Mouse (Mus musculus): ENCODE data around the gene Hnrnpl.

Hnrnpl gene

DNA sequence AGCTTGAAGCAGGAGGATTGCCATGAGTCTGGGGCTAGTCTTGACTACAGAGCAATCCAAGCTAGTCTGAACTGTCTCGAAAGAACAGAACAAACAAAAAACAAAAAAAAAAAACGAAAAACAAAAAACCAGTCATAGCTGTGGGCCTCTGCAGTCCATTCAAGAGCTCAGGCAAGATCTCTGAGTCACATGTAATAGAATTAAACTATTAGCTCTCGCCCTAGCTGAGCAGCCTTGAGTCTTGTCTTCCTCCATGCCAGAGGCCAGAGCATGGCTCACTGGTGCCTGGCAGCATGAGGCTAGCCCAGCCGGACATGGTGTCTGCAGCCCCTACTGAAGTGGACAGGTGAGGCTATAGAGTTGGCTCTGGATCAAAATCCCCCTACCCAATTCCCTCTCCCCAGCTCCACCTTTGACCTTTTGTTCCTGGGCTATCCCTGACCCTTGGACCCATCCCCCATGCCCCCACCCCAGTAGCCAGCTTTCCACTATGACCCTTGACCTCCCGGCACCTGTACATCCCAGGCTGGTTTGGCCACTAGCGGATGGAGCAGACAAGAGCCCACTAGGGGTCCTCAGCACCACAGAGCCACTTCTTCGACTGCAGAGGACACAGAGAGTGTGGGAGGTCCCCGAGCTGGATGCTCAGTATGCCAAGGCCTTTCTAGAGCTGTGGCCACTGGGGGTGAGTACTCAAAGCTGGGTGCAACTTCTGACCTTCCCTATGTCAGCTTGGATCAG is 18.1 kb upstream of the Hnrnpl start:
- no peak for DNase-seq (ENCODE audit: low spot score in 2 of 2)

GRCm38 (mm10) chr7:28791706-28792105 is 16.6 kb upstream of the Hnrnpl start:
- no peak for DNase-seq (ENCODE audit: low spot score in 2 of 2)

GRCm38 (mm10) chr7:28792391-28793185 is 15.8 kb upstream of the Hnrnpl start:
- DNase-seq (ENCODE audit: low spot score in 2 of 2), result no peak

DNA sequence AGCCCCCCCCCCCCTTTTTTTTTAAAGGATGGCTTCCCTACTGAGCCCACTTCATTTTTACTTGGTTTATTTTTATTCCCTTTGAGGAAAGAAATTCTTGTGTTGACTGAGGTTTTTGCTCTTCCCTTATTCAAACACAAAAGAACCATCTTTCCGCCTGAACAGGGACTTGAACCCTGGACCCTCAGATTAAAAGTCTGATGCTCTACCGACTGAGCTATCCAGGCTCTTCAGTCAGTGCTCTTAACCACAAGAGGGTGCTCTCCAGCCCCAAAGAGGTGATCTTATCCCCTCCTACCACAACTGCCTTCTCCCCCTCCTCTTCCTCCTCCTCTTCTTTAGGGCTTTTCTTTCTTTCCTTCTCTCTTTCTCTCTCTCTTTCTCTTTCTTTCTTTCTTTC is 14.5 kb upstream of the Hnrnpl start:
- DNase-seq (ENCODE audit: low spot score in 2 of 2), result no peak

DNA sequence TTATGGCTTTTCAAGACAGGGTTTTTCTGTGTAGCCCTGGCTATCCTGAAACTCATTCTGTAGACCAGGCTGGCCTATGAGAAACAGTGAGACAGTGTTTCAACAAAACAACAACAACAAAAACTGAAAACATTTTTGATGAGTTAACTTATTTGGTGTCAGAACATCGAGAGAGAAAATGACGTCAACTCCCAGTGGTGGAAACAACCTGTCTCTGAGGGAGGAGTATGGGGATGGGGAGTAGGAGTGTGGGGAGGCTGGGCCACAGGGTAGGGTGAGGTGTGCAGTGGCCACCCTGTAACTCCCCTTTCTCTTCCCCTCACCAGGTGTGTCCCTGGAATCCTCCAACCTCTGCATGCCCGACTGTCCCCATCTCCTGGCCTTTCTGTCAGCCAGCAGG is 13.8 kb upstream of the Hnrnpl start:
- no peak for DNase-seq (ENCODE audit: low spot score in 2 of 2)

DNA sequence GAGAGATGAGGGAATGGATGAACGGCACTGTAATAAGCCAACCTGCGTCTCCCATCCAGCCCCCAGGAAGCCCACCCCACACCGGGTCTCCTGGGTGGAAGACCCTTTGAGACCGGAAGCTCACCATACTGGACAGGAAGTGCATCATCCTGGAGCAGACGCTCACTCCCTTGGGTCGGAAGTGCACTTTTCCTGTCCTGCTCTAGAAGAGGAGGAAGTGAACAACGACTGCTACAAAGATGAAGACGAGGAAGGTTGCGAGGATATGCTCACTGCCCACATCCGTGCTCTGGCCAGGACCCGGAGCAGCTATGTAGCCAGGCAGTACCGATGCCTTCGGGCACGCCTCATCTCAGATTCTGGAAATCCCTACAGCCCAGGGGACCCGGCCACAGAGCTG is 12.5 kb upstream of the Hnrnpl start:
- no peak for DNase-seq (ENCODE audit: low spot score in 2 of 2)

DNA sequence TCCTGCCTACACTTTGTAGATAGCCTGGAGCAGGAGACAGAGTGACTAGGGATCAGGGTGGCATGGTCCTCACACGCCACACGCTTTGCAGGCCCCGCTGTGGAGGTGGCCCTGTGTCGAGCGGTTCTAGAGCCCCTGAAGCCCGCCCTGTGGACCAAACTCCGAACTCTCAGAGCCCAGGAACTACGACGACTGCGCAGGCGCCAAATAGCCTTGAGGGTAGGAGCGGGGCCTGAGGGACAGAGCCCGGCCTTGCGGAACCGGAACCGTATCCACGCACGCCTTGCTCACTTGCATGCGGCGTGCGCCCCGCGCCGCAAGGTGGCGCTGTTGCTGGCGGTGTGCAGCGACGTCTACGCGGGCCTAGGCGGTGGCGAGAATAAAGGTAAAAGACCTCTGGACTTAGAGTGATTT is 11.8 kb upstream of the Hnrnpl start:
- peak; percentile 80 to 84 for DNase-seq (ENCODE audit: low spot score in 2 of 2)

DNA sequence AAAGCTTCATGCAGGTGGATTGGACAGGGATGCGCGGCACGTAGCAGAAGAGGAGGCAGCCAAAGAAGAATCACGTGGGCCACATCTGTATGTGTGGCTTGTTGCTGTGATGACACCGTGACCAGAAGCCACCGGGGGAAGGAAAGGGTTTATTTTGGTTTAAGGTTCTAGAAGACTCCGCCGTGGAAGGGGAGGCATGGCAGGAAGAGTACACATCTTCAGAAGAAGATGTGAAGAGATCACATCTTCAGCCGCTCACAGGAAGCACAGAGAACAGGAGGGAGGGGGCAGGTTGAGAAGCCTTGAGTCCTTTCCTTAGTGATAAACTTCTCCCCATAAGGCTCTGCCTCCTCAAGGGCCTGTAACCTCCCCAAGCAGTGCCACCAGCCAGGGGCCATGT is 8.3 kb upstream of the Hnrnpl start:
- DNase-seq (ENCODE audit: low spot score in 2 of 2), result no peak

DNA sequence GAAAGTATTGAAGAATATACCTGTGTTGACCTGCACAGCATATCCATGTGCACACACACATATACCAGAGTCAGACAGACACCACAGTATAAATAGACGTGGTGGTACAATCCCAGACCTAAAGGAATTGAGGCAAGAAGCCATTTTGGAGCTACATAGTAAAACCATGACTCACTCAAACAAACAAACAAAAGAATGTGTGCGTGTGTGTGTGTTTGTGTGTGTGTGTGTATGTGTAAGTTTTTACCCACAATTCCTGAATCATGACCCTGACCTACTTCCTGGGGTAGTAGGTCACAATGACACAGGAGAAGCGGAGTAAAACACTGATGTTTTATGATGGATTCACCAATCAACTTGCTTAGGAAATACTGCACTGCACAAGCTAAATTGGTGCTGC is 6.9 kb upstream of the Hnrnpl start:
- DNase-seq (ENCODE audit: low spot score in 2 of 2), result no peak

DNA sequence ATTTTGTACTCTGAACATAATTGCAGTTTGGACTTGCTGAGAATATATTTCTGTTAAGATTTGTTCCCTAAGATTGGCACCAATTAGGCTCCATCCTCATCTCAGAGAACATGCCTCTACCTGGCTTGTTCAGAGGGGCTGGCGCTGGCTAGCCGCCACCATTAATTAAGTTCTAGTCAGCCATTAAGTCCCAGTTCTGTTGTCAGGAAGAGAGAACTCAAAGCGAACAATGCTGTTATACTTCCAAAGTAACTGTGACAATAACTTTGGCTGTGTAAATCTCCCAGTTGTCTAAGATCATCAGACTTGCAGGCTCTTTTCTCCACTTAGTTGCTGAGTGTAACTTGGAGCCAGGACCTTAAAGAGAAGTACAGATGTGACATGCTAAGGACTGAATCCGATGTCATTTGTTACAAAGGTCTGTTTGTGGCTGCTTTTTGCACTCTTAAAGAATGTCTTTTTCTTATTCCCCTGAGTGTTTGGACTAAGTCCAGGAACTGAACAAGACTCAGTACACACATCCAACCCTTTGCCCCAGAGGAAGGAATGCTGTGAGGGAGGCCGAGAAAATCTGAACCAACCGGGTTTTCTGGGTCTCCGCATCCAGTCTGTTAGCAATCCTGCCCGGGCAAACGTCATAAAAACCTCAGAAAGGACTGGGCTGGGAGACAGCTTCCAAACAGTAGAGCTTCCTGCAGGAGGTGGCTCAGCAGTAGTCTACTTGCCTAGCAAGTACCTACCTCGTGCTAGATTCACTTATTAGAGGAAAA is 6.3 kb upstream of the Hnrnpl start:
- DNase-seq (ENCODE audit: low spot score in 2 of 2), result peak in 1 of 2 experiments; percentile 69

- no peak for DNase-seq (ENCODE audit: low spot score in 2 of 2)
Measured at GRCm38 (mm10) chr7:28802846-28803588, 5.3 kb upstream of the Hnrnpl start.

DNA sequence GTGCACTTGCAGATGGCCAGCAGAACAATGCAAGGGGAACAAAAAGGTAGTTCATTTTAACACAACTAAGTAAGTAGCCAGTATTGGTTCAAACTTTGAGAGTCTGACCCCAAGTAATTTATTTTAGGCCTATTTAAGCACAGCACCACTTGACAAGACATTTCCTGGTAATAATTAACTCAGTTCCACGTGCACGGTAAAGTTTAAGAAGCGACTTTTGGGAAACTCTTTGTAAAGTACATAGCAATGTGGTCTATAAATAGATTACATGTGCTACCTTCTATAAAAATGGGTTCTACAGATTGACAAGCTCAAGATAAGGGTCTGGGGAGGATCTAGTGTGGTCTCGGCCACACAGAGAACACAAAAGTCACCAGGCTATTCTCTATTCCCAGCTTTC is 4.6 kb upstream of the Hnrnpl start:
- no peak for DNase-seq (ENCODE audit: low spot score in 2 of 2)

DNA sequence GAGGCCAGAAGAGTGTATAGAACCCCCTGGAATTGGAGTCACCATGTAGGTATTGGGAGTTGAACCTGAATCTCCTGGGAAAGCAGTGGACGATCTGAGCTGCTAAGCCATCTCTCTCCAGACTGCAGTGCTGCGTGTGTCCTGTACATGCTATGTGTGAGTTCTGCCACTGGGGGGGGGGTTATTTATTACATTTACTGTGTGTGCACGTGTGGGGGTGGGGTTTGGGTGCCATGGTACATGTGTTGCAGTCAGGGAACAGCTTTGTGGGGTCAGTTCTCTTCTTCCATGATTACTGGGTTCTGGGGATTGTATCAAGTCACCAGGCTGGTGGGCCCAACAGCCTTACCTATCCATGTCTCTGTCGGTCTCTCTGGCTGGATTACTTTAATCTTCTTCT is 1.5 kb upstream of the Hnrnpl start:
- no peak for DNase-seq (ENCODE audit: low spot score in 2 of 2)

- peak in 1 of 2 experiments; percentile 51 for DNase-seq (ENCODE audit: low spot score in 2 of 2)
Measured at GRCm38 (mm10) chr7:28807641-28808220, 610 bp upstream of the Hnrnpl start.

DNA sequence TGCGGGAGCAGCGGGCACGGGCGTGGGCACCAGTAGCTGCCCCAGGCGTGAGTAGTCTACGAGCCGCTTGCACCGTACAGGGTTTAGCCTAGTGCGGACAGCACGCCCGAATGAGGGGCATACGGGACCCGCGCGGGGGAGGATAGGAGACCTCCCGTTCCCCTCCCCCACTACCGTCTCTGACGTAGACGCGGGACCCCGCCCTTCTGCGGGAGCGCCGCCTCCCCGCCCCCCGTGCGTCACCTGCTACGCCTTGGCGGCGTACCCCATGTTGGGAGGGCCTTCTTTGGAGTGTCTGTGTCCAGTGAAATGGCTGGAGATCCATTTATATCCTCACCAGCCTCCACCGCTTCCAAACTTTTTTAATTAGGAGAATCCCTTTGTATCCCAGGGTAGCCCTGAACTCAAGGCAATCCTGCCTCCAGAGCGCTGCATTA is 634 bp downstream of the Hnrnpl start:
- DNase-seq (ENCODE audit: low spot score in 2 of 2), result peak; percentile 94 to 96

- no peak for DNase-seq (ENCODE audit: low spot score in 2 of 2)
Measured at GRCm38 (mm10) chr7:28809401-28810089, 1.2 kb downstream of the Hnrnpl start.

DNA sequence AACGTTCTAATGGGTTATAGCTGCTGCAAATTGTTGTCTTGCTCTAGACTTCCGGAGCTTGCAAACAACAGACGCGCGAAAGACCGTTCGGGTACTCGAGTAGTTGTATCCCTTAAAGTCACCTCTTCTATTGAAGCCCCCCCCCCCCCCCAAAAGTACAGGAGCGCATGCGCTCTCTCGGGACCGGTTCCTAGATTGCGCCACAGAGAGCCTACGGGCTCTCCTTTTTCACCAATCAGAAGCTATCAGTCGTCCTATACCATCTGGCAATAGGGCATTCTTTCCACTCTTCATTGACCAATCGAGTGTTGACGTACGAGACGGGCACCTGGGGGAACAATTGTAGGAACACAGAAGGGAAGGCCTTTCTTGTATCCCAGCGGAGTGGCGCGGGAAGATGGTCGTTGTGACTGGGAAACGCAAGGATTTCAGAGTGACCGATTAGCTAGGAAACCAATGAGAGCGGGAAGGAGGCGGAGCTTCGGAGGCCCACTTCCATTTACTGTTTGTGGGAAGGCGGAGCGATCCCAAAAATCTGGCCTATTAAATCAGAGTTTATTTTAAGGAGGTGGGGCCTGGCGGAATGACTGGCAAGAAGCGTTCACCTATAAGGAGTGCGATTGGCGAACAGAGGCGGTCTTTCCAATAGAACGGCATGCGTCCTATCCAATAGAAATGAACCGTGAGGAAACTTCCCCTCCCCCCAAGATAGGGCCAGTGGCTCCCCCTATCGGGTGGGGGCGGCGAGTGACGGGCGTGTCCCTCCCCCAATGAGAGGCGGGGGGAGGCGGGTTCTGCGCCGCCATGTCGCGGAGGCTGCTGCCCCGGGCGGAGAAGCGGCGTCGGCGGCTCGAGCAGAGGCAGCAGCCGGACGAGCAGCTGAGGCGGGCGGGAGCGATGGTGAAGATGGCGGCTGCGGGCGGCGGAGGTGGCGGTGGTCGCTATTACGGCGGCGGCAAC is 2.0 kb downstream of the Hnrnpl start:
- peak; percentile 98 to 99 for DNase-seq (ENCODE audit: low spot score in 2 of 2)

DNA sequence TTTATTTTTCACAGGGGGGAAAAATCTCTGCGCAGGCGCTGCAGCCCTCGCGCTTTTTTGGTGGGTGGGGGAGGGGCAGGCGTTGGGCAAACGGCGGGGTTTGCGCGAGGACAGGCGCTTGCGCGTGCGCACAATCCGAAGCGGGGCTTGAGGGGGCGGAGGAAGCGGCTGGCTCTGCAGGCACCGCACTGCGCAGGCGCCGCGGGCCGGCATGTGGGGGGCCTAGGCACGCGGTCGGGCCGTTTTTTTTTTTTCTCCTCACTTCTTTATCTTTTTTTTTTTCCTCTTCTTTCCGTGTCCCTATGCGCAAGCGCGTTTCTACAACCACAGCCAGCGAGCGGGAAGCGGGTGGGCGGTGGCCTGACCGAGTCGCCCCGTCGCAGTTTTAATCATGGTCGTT is 2.9 kb downstream of the Hnrnpl start:
- peak; percentile 94 to 96 for DNase-seq (ENCODE audit: low spot score in 2 of 2)

DNA sequence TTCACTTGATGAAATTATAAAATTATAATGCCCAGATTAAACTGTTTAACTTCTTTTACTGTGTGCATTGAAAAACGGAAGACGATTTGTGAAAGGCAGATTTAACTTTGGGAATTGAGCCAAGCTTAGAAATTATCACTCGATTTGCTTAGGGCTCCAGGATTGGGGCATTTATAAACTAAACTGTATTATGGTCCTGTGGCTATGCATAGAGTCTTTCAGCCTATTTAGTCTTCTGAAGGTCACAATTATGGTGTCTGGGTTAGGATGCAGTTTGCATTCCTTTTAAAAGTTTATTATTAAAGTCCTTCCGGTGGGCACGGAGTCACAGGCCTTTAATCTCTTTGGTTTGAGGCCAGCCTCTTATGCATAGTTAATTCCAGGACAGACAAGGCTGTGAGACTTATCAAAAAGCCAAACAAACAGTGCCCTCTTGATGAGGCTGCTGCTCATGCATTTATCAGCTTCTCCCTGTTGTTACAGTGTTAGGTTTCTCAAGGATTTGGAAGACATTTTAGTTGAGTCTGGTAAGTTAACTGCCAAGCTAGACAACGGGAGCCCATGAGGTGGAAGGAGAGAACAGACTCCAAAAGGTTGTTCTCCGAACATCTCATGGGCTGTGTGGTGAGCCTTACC is 3.4 kb downstream of the Hnrnpl start:
- no peak for DNase-seq (ENCODE audit: low spot score in 2 of 2)

Measured in urinary bladder, postnatal 4 days (tissue).